Mouse (Mus musculus): ENCODE data around the gene Anapc5. TPM values are rescaled to one million over a fixed set of nuclear protein-coding genes. Genes with fewer than 3 reads are reported as not detected.

Anapc5 gene
- total RNA-seq, 2 experiments from 2014 or later: 193 to 202 TPM

GRCm38 (mm10) chr5:122767283-122767682 is 53.9 kb downstream of the Anapc5 start:
- no peak for DNase-seq

DNA sequence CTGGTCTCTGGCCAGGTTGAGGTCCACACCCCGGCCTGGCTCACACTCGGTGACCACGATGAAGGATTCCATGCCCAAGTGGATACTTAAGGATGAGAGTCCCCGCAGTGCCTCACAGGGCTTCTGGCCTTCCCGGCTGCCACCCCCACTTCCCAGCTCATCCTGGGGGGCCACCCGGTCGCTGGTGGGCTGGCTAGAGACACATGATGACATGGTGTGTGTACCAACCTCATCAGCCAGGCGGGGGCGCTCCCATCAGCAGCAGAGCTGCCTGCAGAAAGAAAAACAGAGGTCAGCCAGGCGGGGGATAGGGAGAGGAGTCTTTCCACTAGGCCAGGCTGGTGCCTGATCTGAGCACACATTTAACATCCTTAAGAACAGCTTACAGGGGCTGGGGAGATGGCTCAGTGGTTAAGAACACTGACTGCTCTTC is 57.1 kb downstream of the Anapc5 start:
- DNase-seq: no peak

DNA sequence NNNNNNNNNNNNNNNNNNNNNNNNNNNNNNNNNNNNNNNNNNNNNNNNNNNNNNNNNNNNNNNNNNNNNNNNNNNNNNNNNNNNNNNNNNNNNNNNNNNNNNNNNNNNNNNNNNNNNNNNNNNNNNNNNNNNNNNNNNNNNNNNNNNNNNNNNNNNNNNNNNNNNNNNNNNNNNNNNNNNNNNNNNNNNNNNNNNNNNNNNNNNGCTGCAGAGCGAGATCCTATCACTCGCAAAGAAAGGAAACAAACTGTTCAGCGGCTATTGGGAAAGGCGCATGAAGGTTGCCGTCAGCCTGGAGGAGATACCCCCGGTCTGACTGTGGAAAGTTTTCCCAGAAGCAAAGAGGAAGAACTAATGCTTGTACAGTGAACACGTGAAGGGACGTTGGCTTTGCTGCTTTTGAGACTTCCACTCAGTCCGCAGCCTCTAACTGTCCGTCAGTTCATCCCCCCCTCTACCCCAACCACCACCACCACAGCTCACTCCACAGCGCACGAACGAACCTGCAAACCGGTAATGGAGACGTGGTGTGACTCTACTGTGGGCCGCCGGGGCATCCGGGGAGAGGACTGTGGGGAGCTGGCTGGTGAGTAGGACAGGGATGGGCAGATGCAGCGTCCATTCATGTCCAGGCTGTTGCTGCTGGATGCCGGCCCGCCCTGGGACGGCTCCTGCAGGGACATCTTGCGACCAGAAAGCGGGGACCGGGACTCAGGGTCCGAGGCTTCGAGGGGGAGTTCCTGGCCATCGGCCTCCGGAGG is 57.7 kb downstream of the Anapc5 start:
- DNase-seq: no peak

GRCm38 (mm10) chr5:122756680-122757079 is 64.5 kb downstream of the Anapc5 start:
- DNase-seq: no peak

DNA sequence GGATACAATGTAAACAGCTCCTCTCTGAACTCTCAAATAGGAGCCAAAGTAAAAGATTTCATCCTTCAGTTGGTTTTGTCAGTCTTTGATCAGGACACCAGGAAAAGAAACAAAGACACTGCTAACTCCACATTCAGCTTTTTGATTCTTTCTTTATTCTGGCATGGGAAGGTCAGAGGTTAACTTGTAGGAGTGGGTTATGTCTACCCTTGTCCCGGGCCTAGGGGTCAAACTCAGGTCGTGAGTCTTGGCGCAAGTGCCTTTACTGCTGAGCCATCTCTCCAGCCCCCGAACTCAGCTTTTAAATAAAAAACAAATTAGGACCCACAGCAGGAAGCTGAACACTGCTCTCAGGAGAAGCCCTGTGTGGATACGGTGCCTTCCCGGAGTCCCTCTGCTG is 65.0 kb downstream of the Anapc5 start:
- DNase-seq: no peak

DNA sequence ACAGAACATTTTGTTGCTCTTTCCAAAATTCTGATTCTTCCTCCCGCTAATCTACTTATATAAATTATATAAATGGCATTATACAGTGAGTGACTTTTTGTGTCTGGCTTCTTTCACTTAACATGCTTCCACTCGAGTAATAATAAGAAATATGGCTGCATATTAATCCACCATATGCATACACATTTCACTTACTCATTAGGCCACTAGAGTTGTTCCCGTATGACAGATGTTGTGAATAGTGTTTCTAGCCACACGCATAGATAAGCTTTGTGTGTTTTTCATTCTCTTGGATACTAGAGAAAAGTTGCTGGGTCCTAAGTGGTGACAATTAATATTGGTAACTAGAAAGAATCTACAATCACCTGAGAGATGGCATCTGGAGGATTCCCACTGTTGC is 65.5 kb downstream of the Anapc5 start:
- no peak for DNase-seq

DNA sequence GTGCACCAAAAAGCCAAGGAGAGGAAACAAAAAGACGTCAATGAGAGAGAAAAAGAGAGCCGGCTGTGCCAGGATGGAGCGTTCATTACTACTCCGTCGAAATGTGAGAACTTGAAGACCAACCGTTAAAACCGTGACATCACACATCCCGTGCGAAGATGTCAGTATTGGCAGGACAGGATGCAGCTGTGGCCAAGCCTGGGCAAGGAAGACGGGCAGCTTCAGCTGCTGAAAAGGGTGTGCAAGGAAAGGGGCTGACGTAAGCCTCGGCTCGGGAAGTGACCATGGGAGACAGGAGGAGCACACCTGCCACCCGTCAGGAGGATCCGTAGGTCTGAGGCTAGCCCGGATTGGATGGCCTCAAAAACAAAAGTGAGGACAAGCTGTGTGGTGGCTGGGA is 66.7 kb downstream of the Anapc5 start:
- no peak for DNase-seq

DNA sequence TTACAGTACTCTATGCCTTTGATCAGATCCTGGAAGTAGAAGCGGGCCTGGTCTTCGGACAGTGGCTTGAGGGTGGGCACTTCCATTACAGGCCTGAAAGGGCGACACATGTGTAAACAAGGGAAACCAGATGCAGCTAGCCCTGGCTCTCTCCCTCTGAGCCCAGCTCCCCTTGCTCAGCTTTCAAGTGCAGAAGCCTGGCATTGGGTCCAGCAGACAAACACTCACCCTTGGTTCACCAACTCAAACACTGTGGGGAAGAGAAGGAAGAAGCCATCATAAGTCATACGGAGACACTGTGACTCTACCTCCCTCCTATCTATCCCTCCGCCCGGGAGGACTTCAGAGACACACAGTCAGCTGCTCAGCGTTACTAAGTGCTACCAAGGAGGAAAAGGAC is 73.2 kb downstream of the Anapc5 start:
- DNase-seq: no peak

- DNase-seq: no peak
Measured at GRCm38 (mm10) chr5:122743880-122744422, 77.2 kb downstream of the Anapc5 start.

Other genes with a start within 250 kb of the Anapc5 start
- gene Ift81, start 206.8 kb downstream of the Anapc5 start, total RNA-seq (2021): 10 to 100 TPM; 37.1 to 40.5 TPM
- 1 to 10 TPM; 7.4 to 7.7 TPM for gene P2rx7, start 177.4 kb downstream of the Anapc5 start, total RNA-seq (2021)
- 10 to 100 TPM; 12.9 to 13.1 TPM for gene P2rx4, start 113.8 kb downstream of the Anapc5 start, total RNA-seq (2021)
- 100 to 1,000 TPM; 108 to 109 TPM for gene Camkk2, start 41.9 kb downstream of the Anapc5 start, total RNA-seq (2021)
- gene Rnf34, start 28.7 kb upstream of the Anapc5 start, total RNA-seq (2021): 10 to 100 TPM; 57.7 to 58.8 TPM
- gene Kdm2b, start 168.5 kb upstream of the Anapc5 start, total RNA-seq (2021): 10 to 100 TPM; 35.3 to 43.9 TPM
- 10 to 100 TPM; 11.7 TPM for gene Orai1, start 193.7 kb upstream of the Anapc5 start, total RNA-seq (2021)
- gene Morn3, start 225.7 kb upstream of the Anapc5 start, total RNA-seq (2021): not detected
- 10 to 100 TPM; 16.3 to 19.9 TPM for gene Tmem120b, start 247.1 kb upstream of the Anapc5 start, total RNA-seq (2021)